Mouse (Mus musculus) ES-Bruce4 (cell line): Measurements from ENCODE around the gene Islr.

Experiments used
- CTCF ChIP-seq: IDR thresholded peaks from one replicate; pipeline ENCODE4 v1.8.1; 2011; ENCODE audit warnings: low read depth, low read length
- EP300 ChIP-seq: IDR thresholded peaks from 2 replicates; pipeline ENCODE4 v1.6.1; 2011; ENCODE audit warnings: low read depth, low read length; ENCODE audit not compliant: insufficient read depth

- TF ChIP-seq CTCF, result no peak
- no peak for TF ChIP-seq EP300
Measured at GRCm38 (mm10) chr9:58232374-58232773, 28.3 kb upstream of the Islr start.
